Mouse (Mus musculus) spleen, adult 2 months (tissue): ENCODE measurements at regions not wholly inside any gene's neighbourhood (a gene's known extent, or its start where the extent isn't known, plus 50 kb on each side); places are given as distances from the start of the nearest gene placed in this dataset.

Experiments used
- CTCF ChIP-seq: fragments of 200-500 bp; IDR thresholded peaks from 2 replicates; pipeline ENCODE4 v1.5.1; 2011; ENCODE audit warnings: mild to moderate bottlenecking, inconsistent platforms; ENCODE audit not compliant: insufficient read depth, insufficient read length, insufficient replicate concordance; ENCODE audit errors: extremely low read depth
- POLR2A ChIP-seq: fragments of 200-500 bp; IDR thresholded peaks from 2 replicates; pipeline ENCODE4 v1.6.1; 2011; ENCODE audit warnings: low read depth, low read length, inconsistent platforms

- TF ChIP-seq CTCF (no peak), POLR2A (no peak)
Measured at GRCm38 (mm10) chr5:64587895-64588738, 215.1 kb upstream of the Klf3 start.
